Mouse (Mus musculus): ENCODE measurements around the gene Ppp1r13b. TPM values are rescaled to one million over a fixed set of nuclear protein-coding genes. Genes with fewer than 3 reads are reported as not detected.
A peak's percentile ranks its signal among the peaks of the same experiment; 100 is the strongest.

Gene Ppp1r13b
- polyA plus RNA-seq, 1 experiment from 2014 or later, result 12.5 TPM

- H3K9me3 ChIP-seq, result no peaks in the 10 kb centered on the region
- H3K36me3 ChIP-seq, result no peaks in the 10 kb centered on the region
- no peak overlapping the region for H3K4me2 ChIP-seq
- ATAC-seq (ENCODE audit: extremely low read depth, insufficient number of reproducible peaks, low FRiP score, low TSS enrichment), result no peak
- H3K4me1 ChIP-seq, result peaks cover 39% of the 10 kb centered on the region
- 83% methylated on average over 6 of the region's 6 CpGs for WGBS
- H3K27ac ChIP-seq (replicated peaks), result peak overlapping the region; percentile 28; the same call in 1 of the 2 replicates
- H3K27me3 ChIP-seq (replicated peaks), result 0 out of 2 replicates have a peak, but pooled peaks cover 8% of the 10 kb centered on the region
- peak overlapping the region; percentile 2; the same call in 1 of the 2 replicates for H3K9ac ChIP-seq
- H3K4me3 ChIP-seq, result no peak overlapping the region
Observed at GRCm38 (mm10) chr12:111915781-111916180, 7.9 kb upstream of the Ppp1r13b start.

GRCm38 (mm10) chr12:111914031-111914430 lies 6.1 kb upstream of the Ppp1r13b start:
- Histone ChIP-seq H3K4me2 (no peak overlapping the region), H3K36me3 (no peaks in the 10 kb centered on the region), H3K27me3 (replicated peaks) (peaks cover 14% of the 10 kb centered on the region), H3K4me1 (peaks cover 22% of the 10 kb centered on the region), H3K4me3 (no peak overlapping the region), H3K9ac (no peak overlapping the region), H3K9me3 (no peaks in the 10 kb centered on the region), H3K27ac (replicated peaks) (peak overlapping the region; percentile 40)
- WGBS, result 51% methylated on average over 3 of the region's 3 CpGs
- no peak for ATAC-seq (ENCODE audit: extremely low read depth, insufficient number of reproducible peaks, low FRiP score, low TSS enrichment)

- peaks cover 17% of the 10 kb centered on the region for H3K27me3 ChIP-seq (replicated peaks)
- no peak overlapping the region for H3K4me3 ChIP-seq
- H3K27ac ChIP-seq (replicated peaks), result no peak overlapping the region
- peaks cover 26% of the 10 kb centered on the region for H3K4me1 ChIP-seq
- no peak overlapping the region for H3K9ac ChIP-seq
- WGBS, result 80% methylated on average over 7 of the region's 7 CpGs
- no peak for ATAC-seq (ENCODE audit: extremely low read depth, insufficient number of reproducible peaks, low FRiP score, low TSS enrichment)
- no peaks in the 10 kb centered on the region for H3K9me3 ChIP-seq
- H3K4me2 ChIP-seq, result no peak overlapping the region
- H3K36me3 ChIP-seq, result no peaks in the 10 kb centered on the region
Observed at GRCm38 (mm10) chr12:111912802-111913201, 4.9 kb upstream of the Ppp1r13b start.

- H3K4me2 ChIP-seq, result no peak overlapping the region
- no peak overlapping the region for H3K4me3 ChIP-seq
- no peaks in the 10 kb centered on the region for H3K36me3 ChIP-seq
- WGBS, result 82% methylated on average over 2 of the region's 2 CpGs
- H3K9ac ChIP-seq, result no peak overlapping the region
- H3K9me3 ChIP-seq, result no peaks in the 10 kb centered on the region
- H3K27me3 ChIP-seq (replicated peaks), result peaks cover 13% of the 10 kb centered on the region
- no peak overlapping the region for H3K27ac ChIP-seq (replicated peaks)
- no peak for ATAC-seq (ENCODE audit: extremely low read depth, insufficient number of reproducible peaks, low FRiP score, low TSS enrichment)
- H3K4me1 ChIP-seq, result peaks cover 24% of the 10 kb centered on the region
Observed at GRCm38 (mm10) chr12:111911796-111912195, 3.9 kb upstream of the Ppp1r13b start.

GRCm38 (mm10) chr12:111911171-111911760 lies 3.4 kb upstream of the Ppp1r13b start:
- no peak overlapping the region for H3K27ac ChIP-seq (replicated peaks)
- ATAC-seq (ENCODE audit: extremely low read depth, insufficient number of reproducible peaks, low FRiP score, low TSS enrichment), result no peak
- H3K36me3 ChIP-seq, result no peaks in the 10 kb centered on the region
- no peak overlapping the region for H3K4me3 ChIP-seq
- WGBS, result 85% methylated on average over 15 of the region's 15 CpGs
- H3K9me3 ChIP-seq, result no peaks in the 10 kb centered on the region
- H3K27me3 ChIP-seq (replicated peaks), result peaks cover 13% of the 10 kb centered on the region
- peaks cover 24% of the 10 kb centered on the region for H3K4me1 ChIP-seq
- H3K4me2 ChIP-seq, result no peak overlapping the region
- no peak overlapping the region for H3K9ac ChIP-seq

GRCm38 (mm10) chr12:111908997-111909550 lies 1.2 kb upstream of the Ppp1r13b start:
- H3K27ac ChIP-seq (replicated peaks), result no peak overlapping the region
- peak overlapping the region; percentile 94 for H3K4me2 ChIP-seq
- peaks cover 13% of the 10 kb centered on the region for H3K27me3 ChIP-seq (replicated peaks)
- H3K36me3 ChIP-seq, result no peaks in the 10 kb centered on the region
- H3K4me3 ChIP-seq, result peak overlapping the region; percentile 91; the same call in 1 of the 2 replicates
- 74% methylated on average over 11 of the region's 11 CpGs for WGBS
- ATAC-seq (ENCODE audit: extremely low read depth, insufficient number of reproducible peaks, low FRiP score, low TSS enrichment), result no peak
- H3K4me1 ChIP-seq, result peaks cover 24% of the 10 kb centered on the region
- H3K9me3 ChIP-seq, result no peaks in the 10 kb centered on the region
- no peak overlapping the region for H3K9ac ChIP-seq

- WGBS, result under 1% methylated on average over 44 of the region's 63 CpGs
- peak overlapping the region; percentile 91 for H3K4me3 ChIP-seq
- H3K27ac ChIP-seq (replicated peaks), result peak overlapping the region; percentile 95
- peak; percentile 74 for ATAC-seq (ENCODE audit: extremely low read depth, insufficient number of reproducible peaks, low FRiP score, low TSS enrichment)
- peaks cover 13% of the 10 kb centered on the region for H3K27me3 ChIP-seq (replicated peaks)
- H3K4me1 ChIP-seq, result peaks cover 19% of the 10 kb centered on the region
- H3K36me3 ChIP-seq, result no peaks in the 10 kb centered on the region
- H3K9me3 ChIP-seq, result no peaks in the 10 kb centered on the region
- H3K4me2 ChIP-seq, result peak overlapping the region; percentile 94
- peak overlapping the region; percentile 93 for H3K9ac ChIP-seq
Observed at GRCm38 (mm10) chr12:111907421-111907891, 454 bp downstream of the Ppp1r13b start.

- Histone ChIP-seq H3K4me2 (peak overlapping the region; percentile 94), H3K9me3 (no peaks in the 10 kb centered on the region), H3K4me3 (peak overlapping the region; percentile 91), H3K9ac (peak overlapping the region; percentile 93), H3K27me3 (replicated peaks) (peaks cover 13% of the 10 kb centered on the region), H3K4me1 (peaks cover 29% of the 10 kb centered on the region), H3K27ac (replicated peaks) (peak overlapping the region; percentile 95; the same call in 1 of the 2 replicates), H3K36me3 (no peaks in the 10 kb centered on the region)
- 43% methylated on average over 5 of the region's 5 CpGs for WGBS
- ATAC-seq (ENCODE audit: extremely low read depth, insufficient number of reproducible peaks, low FRiP score, low TSS enrichment), result no peak
Observed at GRCm38 (mm10) chr12:111906309-111906875, 1.5 kb downstream of the Ppp1r13b start.

- Histone ChIP-seq H3K4me3 (no peak overlapping the region), H3K4me2 (no peak overlapping the region), H3K9me3 (no peaks in the 10 kb centered on the region), H3K36me3 (no peaks in the 10 kb centered on the region), H3K4me1 (peaks cover 53% of the 10 kb centered on the region), H3K9ac (no peak overlapping the region), H3K27ac (replicated peaks) (no peak overlapping the region), H3K27me3 (replicated peaks) (no peaks in the 10 kb centered on the region)
- WGBS, result 78% methylated on average over 7 of the region's 7 CpGs
- ATAC-seq (ENCODE audit: extremely low read depth, insufficient number of reproducible peaks, low FRiP score, low TSS enrichment), result no peak
Observed at GRCm38 (mm10) chr12:111902488-111902887, 5.4 kb downstream of the Ppp1r13b start.

GRCm38 (mm10) chr12:111901105-111901875 lies 6.6 kb downstream of the Ppp1r13b start:
- ATAC-seq (ENCODE audit: extremely low read depth, insufficient number of reproducible peaks, low FRiP score, low TSS enrichment), result no peak
- Histone ChIP-seq H3K4me3 (no peak overlapping the region), H3K4me2 (no peak overlapping the region), H3K27ac (replicated peaks) (no peak overlapping the region), H3K4me1 (peaks cover 55% of the 10 kb centered on the region), H3K27me3 (replicated peaks) (no peaks in the 10 kb centered on the region), H3K9ac (0 out of 2 replicates have a peak overlapping the region, but pooled peaks have one; percentile 25), H3K36me3 (no peaks in the 10 kb centered on the region), H3K9me3 (no peaks in the 10 kb centered on the region)
- 60% methylated on average over 12 of the region's 12 CpGs for WGBS

- no peak for ATAC-seq (ENCODE audit: extremely low read depth, insufficient number of reproducible peaks, low FRiP score, low TSS enrichment)
- Histone ChIP-seq H3K9me3 (no peaks in the 10 kb centered on the region), H3K4me2 (no peak overlapping the region), H3K36me3 (no peaks in the 10 kb centered on the region), H3K4me1 (peaks cover 66% of the 10 kb centered on the region), H3K9ac (no peak overlapping the region), H3K27me3 (replicated peaks) (no peaks in the 10 kb centered on the region), H3K27ac (replicated peaks) (no peak overlapping the region), H3K4me3 (no peak overlapping the region)
- WGBS, result 81% methylated on average over 5 of the region's 5 CpGs
Observed at GRCm38 (mm10) chr12:111899646-111900045, 8.3 kb downstream of the Ppp1r13b start.

Measured in heart, embryonic 13.5 days (tissue).